Mouse (Mus musculus): ENCODE results near the gene Bard1.

Bard1 gene

GRCm38 (mm10) chr1:71052252-71052651 is 50.7 kb downstream of the Bard1 start:
- no peak for DNase-seq (ENCODE audit: low read depth)

DNA sequence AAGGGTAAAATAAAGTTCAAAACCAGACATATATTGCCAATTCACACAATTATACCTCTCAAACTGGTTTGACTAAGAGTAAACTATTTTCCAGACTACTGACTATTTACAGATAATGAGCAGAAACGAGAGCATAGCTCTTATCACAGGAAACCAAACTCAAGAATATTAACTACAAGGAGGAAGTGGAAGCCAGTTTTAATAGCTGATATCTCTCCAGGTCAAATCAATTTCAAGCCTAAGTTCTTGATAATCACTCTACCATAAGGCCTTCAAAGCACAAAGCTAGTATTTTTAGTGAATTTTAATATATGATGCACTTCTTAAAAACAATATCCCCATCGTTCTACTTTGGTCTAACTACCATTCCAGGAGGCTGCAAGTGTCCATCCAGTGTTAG is 57.8 kb downstream of the Bard1 start:
- DNase-seq (ENCODE audit: low read depth) = no peak

DNA sequence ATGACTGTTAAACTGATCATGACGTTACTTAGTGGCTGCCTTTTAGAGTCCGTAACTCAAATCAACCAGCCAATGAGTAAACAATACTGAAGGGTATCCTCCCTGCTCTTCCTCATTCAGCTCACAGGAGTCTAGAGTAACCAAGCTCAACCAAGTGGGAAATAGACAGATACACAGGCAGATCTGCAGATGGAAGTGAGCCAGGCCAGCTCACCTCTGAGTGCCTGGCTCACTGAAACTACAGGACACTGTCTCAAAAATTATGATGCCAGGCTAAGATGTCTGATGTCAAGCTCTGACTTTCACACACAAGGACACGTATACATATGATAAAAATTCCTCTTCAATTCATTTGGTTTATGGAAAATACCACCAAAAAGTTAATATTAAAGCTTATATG is 59.0 kb downstream of the Bard1 start:
- DNase-seq (ENCODE audit: low read depth) = no peak

- peak; percentile 33 for DNase-seq (ENCODE audit: low read depth)
These were observed 65.9 kb downstream of the Bard1 start for GRCm38 (mm10) chr1:71036999-71037398.

DNA sequence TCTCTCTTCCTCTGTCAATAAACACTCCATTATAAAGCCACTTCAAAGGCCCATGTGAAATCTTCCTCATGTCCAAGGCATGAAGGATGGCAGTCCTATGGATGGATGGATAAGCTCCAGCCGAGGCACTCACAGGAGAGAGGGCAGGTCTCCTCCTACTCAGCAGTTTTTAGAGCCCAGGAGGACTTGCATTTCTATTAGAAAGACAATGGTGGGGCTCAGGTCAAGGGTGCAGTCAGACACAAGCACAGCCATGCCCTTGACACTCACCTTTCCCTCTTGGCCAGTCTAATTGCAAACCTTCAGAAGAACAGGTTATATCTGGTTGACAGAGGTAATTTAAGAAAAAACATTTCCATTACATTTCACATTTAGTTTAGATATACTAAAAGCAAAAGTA is 67.4 kb downstream of the Bard1 start:
- no peak for DNase-seq (ENCODE audit: low read depth)

GRCm38 (mm10) chr1:71022766-71023165 is 80.2 kb downstream of the Bard1 start:
- no peak for DNase-seq (ENCODE audit: low read depth)

DNA sequence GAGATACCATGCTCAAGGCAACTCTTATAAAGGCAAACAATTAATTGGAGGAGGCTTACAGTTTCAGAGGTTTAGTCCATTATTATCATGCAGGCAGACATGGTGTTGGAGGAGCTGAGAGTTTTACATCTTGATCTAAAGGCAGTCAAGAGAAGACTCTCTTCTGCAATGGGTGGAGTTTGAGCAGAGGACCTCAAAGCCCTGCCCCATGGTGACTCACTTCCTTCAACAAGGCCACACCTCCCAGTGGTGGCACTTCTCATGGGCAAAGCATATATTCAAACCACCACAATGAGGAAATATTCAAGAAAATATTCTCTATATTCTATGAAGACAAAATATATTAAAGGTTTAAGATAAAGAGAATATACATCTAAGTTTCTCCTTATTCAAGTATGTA is 88.6 kb downstream of the Bard1 start:
- DNase-seq (ENCODE audit: low read depth) = no peak

- DNase-seq (ENCODE audit: low read depth) = no peak
These were observed 96.9 kb downstream of the Bard1 start for GRCm38 (mm10) chr1:71005998-71006397.

- no peak for DNase-seq (ENCODE audit: low read depth)
These were observed 98.8 kb downstream of the Bard1 start for GRCm38 (mm10) chr1:71004177-71004576.

GRCm38 (mm10) chr1:71003741-71004140 is 99.2 kb downstream of the Bard1 start:
- DNase-seq (ENCODE audit: low read depth) = no peak

- DNase-seq (ENCODE audit: low read depth) = no peak
These were observed 105.5 kb downstream of the Bard1 start for GRCm38 (mm10) chr1:70997377-70997993.

- no peak for DNase-seq (ENCODE audit: low read depth)
These were observed 106.2 kb downstream of the Bard1 start for GRCm38 (mm10) chr1:70996766-70997165.
